Mouse (Mus musculus) heart, adult 2 months (tissue): ENCODE data around the gene 2810408A11Rik. TPM values are rescaled to one million over a fixed set of nuclear protein-coding genes. Genes with fewer than 3 reads are reported as not detected.

Experiments
- DNase-seq, 2 experiments: peaks; one replicate each; pipeline ENCODE4 v3.0.0; 2021
- H3K27ac ChIP-seq: fragments of 200-600 bp; 2 replicates; pipeline ENCODE4 v1.8.1; 2022
- H3K27me3 ChIP-seq: fragments of 200-500 bp; 2 replicates; pipeline ENCODE4 v1.6.1; 2012; ENCODE audit warnings: mild to moderate bottlenecking, low read length, inconsistent platforms, mixed read lengths; ENCODE audit not compliant: control insufficient read depth, insufficient read depth
- H3K36me3 ChIP-seq: fragments of 200-500 bp; 2 replicates; pipeline ENCODE4 v1.6.1; 2012; ENCODE audit warnings: low read length, inconsistent platforms; ENCODE audit not compliant: control insufficient read depth, insufficient read depth
- H3K4me1 ChIP-seq: fragments of 200-500 bp; 2 replicates; pipeline ENCODE4 v1.6.1; 2011; ENCODE audit warnings: low read length; ENCODE audit not compliant: control insufficient read depth, insufficient read depth
- H3K4me3 ChIP-seq: fragments of 200-600 bp; 2 replicates; pipeline ENCODE4 v1.8.1; 2022
- H3K79me2 ChIP-seq: fragments of 200-500 bp; replicated peaks from 2 replicates; pipeline ENCODE4 v1.6.1; 2012; ENCODE audit warnings: mild to moderate bottlenecking, inconsistent platforms, low read length, moderate library complexity, mixed read lengths; ENCODE audit not compliant: control insufficient read depth, insufficient read depth
- H3K9ac ChIP-seq: fragments of 200-500 bp; 2 replicates; pipeline ENCODE4 v1.6.1; 2012; ENCODE audit warnings: low read depth, mild to moderate bottlenecking, control low read depth, inconsistent platforms, low read length, mixed read lengths
- CTCF ChIP-seq: fragments of 200-600 bp; IDR thresholded peaks from 2 replicates; pipeline ENCODE4 v1.8.1; 2022; ENCODE audit warnings: antibody characterized with exemption, mild to moderate bottlenecking, moderate library complexity
- EP300 ChIP-seq: fragments of 200-500 bp; IDR thresholded peaks from 2 replicates; pipeline ENCODE4 v1.6.1; 2011; ENCODE audit warnings: low read depth, low read length, control low read depth; ENCODE audit not compliant: insufficient read depth
- POLR2A ChIP-seq: fragments of 200-500 bp; IDR thresholded peaks from 2 replicates; pipeline ENCODE4 v1.6.1; 2011; ENCODE audit warnings: mild to moderate bottlenecking, low read depth, low read length, control low read depth; ENCODE audit not compliant: insufficient read depth
- WGBS: fragments of 180-500 bp; shearing (Covaris S2); methylation state at CpG from one replicate; pipeline ENCODE4 v1.1.7; 2018; 5-methylcytosine and 5-hydroxymethylcytosine counted together
- intact Hi-C: fragments of 180-260 bp; cut with DNase I; formaldehyde crosslinking; loops from one replicate; pipeline ENCODE4 v1.15.1; 2025
- polyA plus RNA-seq: library from polyadenylated mRNA; depleted of rRNA; stranded (reverse); fragments of >200 nt; gene quantifications from 2 replicates; pipeline ENCODE4 v1.2.3, GENCODE M21; 2012
- total RNA-seq, 2 experiments: library from RNA; stranded (reverse); gene quantifications; 2 replicates each; pipeline ENCODE4 v1.2.3; 2021

Gene 2810408A11Rik
- total and polyA plus RNA-seq, 3 experiments = 0.23 to 0.41 (median 0.34) TPM

DNA sequence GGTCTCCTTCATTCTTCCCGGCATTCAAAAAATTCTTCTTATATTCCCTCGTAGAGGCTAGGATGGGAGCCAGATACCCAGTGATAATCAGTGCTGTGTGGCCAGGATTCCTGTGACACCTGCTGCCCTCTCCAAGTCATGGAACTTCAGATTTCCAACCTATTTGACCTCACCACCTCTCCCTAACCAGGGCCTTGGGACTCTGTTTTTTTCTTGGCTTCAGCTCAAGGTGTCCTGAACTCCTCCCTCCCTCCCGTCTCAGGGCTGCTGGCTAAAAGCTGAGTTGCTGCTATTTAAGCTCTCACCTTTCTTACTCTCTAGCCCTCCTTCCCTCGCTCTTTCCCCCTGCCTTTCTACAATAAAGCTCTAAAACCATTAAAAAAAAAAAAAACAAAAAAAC is 917 bp downstream of the 2810408A11Rik start:
- Histone ChIP-seq H3K36me3 (no peaks in the 10 kb centered on the region), H3K27ac (no peak overlapping the region), H3K27me3 (no peaks in the 10 kb centered on the region), H3K79me2 (no peaks in the 10 kb centered on the region), H3K4me3 (no peak overlapping the region), H3K4me1 (peaks cover 3% of the 10 kb centered on the region; the same call in 1 of the 2 replicates), H3K9ac (no peak overlapping the region)
- intact Hi-C loops = no loop called here
- TF ChIP-seq POLR2A (no peak), CTCF (no peak), EP300 (no peak)
- 33% methylated on average over 4 of the region's 4 CpGs for WGBS
- no peak for DNase-seq

DNA sequence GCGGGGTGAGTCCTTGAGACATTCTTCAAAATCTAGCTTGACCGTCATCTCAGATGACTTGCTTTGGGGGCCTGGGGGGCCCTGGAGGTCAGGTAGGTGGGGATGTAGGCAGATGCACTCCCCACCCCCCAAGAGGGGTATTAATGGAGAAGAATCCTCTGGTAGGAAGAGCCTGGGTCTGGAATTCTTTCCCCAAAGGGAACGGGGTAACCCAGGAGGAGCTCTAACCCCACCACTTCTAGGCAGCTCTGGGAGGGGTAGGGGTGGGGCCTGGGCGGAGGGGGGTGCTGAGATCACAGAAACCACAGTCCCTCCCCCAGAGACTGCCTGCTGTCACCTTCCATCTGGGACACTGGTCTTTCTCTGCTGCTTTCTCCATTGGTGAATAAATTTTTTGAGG is 5.5 kb downstream of the 2810408A11Rik start, which contains the start of gene Acap1:
TSS of gene Acap1 (minus strand) at position 249 of the 400 bp plus-strand sequence.
- H3K4me3 ChIP-seq = no peak within 1 kb of the TSS
- H3K36me3 ChIP-seq = no peaks in the 10 kb centered on the region
- H3K79me2 ChIP-seq = no peaks in the 10 kb centered on the region
- intact Hi-C loops = no loop called here
- no peaks in the 10 kb centered on the region for H3K27me3 ChIP-seq
- no peak within 1 kb of the TSS for H3K27ac ChIP-seq
- no peak for DNase-seq
- 64% methylated on average over 4 of the region's 4 CpGs for WGBS
- TF ChIP-seq EP300 (no peak), POLR2A (no peak), CTCF (no peak)
- H3K4me1 ChIP-seq = peaks cover under 1% of the 10 kb centered on the region; the same call in 1 of the 2 replicates
- no peak within 1 kb of the TSS for H3K9ac ChIP-seq

DNA sequence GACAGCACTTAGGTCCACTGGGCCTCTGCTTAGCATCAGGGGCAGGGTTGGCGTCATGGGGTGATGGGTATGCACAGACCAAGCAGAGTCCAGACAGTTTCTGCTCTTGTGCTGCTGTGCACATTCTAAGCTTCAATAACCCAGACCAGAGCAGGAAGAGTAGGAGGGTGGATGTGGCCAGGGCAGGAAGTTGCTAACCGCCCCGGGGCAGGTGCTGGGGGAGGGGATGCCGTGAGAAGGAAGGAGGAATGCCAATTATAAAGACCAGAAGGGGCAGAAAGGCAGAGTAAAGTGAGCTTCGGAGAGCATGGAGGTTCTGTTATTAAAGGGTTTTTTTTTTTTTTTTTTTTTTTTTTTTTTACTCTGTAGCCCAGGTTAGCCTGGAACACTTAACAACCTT is 6.1 kb downstream of the 2810408A11Rik start:
- intact Hi-C loops = no loop called here
- H3K27ac ChIP-seq = no peak overlapping the region
- TF ChIP-seq CTCF = no peak
- TF ChIP-seq POLR2A = no peak
- no peak for TF ChIP-seq EP300
- no peak overlapping the region for H3K9ac ChIP-seq
- H3K79me2 ChIP-seq = no peaks in the 10 kb centered on the region
- H3K4me3 ChIP-seq = no peak overlapping the region
- 51% methylated on average over 5 of the region's 5 CpGs for WGBS
- no peaks in the 10 kb centered on the region for H3K36me3 ChIP-seq
- no peaks in the 10 kb centered on the region for H3K4me1 ChIP-seq
- H3K27me3 ChIP-seq = no peaks in the 10 kb centered on the region
- peak in 1 of 2 experiments; percentile 62 for DNase-seq

DNA sequence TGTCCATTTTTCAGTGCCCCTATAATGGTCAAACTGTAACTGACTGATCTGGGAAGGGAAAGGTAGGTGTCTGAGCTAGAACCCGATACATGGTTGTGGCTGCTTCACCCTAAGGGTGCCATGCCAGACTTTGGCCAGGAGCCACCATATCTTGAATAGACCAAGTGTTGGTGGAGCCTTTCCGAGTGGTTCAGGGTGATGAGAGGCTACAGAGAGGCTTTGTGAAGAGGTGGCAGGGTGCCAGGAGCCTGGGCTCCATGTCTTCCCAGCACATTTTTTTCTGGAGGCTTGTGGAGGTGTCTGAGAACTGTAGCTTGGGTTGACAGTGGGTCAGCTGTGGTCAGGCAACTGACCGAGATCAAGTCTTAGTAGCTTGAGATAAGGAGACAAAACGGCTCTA is 9.3 kb downstream of the 2810408A11Rik start:
- no peak for DNase-seq
- 28% methylated on average over 4 of the region's 4 CpGs for whole genome bisulfite sequencing
- Histone ChIP-seq H3K36me3 (no peaks in the 10 kb centered on the region), H3K4me1 (peaks cover 2% of the 10 kb centered on the region; the same call in 1 of the 2 replicates), H3K79me2 (no peaks in the 10 kb centered on the region), H3K27ac (no peak overlapping the region), H3K4me3 (no peak overlapping the region), H3K27me3 (no peaks in the 10 kb centered on the region), H3K9ac (no peak overlapping the region)
- intact Hi-C loops = no loop called here
- TF ChIP-seq CTCF = no peak
- no peak for TF ChIP-seq EP300
- TF ChIP-seq POLR2A = no peak

DNA sequence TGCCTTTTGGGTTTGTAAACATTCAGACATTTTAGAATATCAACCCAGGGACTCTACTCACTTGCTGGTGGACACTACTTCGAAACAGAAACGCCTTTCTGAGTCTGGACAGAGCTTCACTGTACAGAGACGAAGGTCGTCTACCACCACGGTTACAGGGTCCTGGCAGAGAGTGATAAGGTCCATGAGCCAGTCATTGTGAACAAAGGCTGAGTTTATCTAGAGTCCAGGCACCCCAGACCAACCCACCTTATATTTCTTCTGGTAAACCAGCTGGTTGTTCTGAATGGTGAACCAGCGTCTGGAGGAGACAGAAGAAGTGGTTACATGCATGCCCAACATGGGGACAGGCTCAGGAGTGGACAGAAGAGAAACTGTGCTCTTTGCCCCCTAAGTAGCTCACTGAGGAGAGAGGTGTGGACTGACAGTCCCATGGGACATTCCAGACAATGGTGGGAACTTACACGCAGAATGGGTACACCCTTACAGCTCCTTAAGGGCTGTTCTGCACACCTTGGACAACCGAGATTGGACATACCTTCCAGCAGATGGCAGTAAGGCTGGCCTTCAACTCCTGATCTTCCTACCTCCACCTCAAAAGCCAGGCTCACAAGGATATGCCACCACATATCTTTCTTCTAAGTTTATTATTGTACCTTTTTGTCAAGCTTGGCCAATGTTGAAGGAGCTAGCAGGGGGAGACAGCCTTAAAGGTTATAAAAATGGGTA is 13.7 kb downstream of the 2810408A11Rik start:
- H3K9ac ChIP-seq = no peak overlapping the region
- H3K27ac ChIP-seq = peak overlapping the region; percentile 6; the same call in 1 of the 2 replicates
- intact Hi-C loops = no loop called here

DNA sequence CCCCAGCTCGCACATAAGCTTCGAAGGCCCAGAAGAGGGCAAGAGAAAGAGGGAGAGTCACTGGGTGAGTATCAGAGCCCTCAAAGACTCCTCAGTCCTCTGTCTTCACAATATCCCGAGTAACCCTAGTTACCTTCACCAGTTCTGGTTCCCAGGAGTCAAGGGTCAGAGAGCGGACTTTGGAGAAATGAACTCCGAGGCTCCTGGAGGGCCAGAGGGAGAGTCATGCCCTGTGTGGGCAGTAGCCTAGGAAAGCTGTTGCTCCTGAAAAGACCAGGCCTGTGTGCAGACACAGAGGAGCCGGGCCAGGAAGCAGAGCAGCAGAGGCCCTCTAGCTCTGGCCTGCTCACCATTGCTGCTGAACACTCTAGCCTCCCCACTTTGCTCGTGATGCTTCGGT is 16.1 kb downstream of the 2810408A11Rik start:
- Histone ChIP-seq H3K79me2 (no peaks in the 10 kb centered on the region), H3K27ac (peak overlapping the region; percentile 67), H3K9ac (peak overlapping the region; percentile 44), H3K4me3 (peak overlapping the region; percentile 28; the same call in 1 of the 2 replicates), H3K36me3 (no peaks in the 10 kb centered on the region), H3K27me3 (no peaks in the 10 kb centered on the region), H3K4me1 (peaks cover 5% of the 10 kb centered on the region)
- no peak for TF ChIP-seq EP300
- TF ChIP-seq POLR2A = no peak
- TF ChIP-seq CTCF = no peak
- 57% methylated on average over 8 of the region's 8 CpGs for WGBS
- DNase-seq = no peak
- intact Hi-C loops = no loop called here

More for the DNA sequence above, 13.7 kb downstream of the 2810408A11Rik start:
- WGBS = 44% methylated on average over 8 of the region's 8 CpGs
- Histone ChIP-seq H3K36me3 (no peaks in the 10 kb centered on the region), H3K4me3 (no peak overlapping the region), H3K27me3 (no peaks in the 10 kb centered on the region), H3K79me2 (no peaks in the 10 kb centered on the region), H3K4me1 (peaks cover 3% of the 10 kb centered on the region)
- peak in 1 of 2 experiments; percentile 14 for DNase-seq
- TF ChIP-seq CTCF (peak; percentile 72), EP300 (0 out of 2 replicates have a peak, but pooled peaks have one; percentile 29), POLR2A (no peak)
